Mouse (Mus musculus): ENCODE measurements at regions not wholly inside any gene's neighbourhood (a gene's known extent, or its start where the extent isn't known, plus 50 kb on each side); places are given as distances from the start of the nearest gene placed in this dataset.

- TF ChIP-seq CTCF (IDR thresholded peaks at IDR 0.05; ENCODE audit: control insufficient read depth, insufficient read depth, insufficient replicate concordance, low read depth, low read length): no peak
- no peak for TF ChIP-seq POLR2A (IDR thresholded peaks at IDR 0.05; ENCODE audit: control insufficient read depth, low read depth, low read length)
These were observed 368.3 kb downstream of the Inhba start for GRCm38 (mm10) chr13:16379949-16380348.

Data from testis, adult 2 months (tissue).